Mouse (Mus musculus) gastrocnemius, adult 18-20 months (tissue): Measurements from ENCODE around the gene Gpr176. TPM values are rescaled to one million over a fixed set of nuclear protein-coding genes. Genes with fewer than 3 reads are reported as not detected.

Experiments used
- DNase-seq: peaks from one replicate; pipeline ENCODE4 v3.0.0; 2021; ENCODE audit warnings: low spot score
- microRNA-seq: library from miRNA; unstranded; fragments of <30 nt; microRNA quantifications from one replicate; pipeline ENCODE4 v1.2.0, GENCODE M21; 2021
- total RNA-seq, 2 experiments: library from RNA; stranded (reverse); gene quantifications; 2 replicates each; pipeline ENCODE4 v1.2.3; 2021

Gpr176 gene
- total RNA-seq, 2 experiments from 2014 or later = 0.12 to 0.23 TPM

GRCm38 (mm10) chr2:118245914-118246313 is 127.3 kb downstream of the Gpr176 start:
- DNase-seq = peak; percentile 55

GRCm38 (mm10) chr2:118236196-118236595 is 137.0 kb downstream of the Gpr176 start:
- DNase-seq = no peak

- no peak for DNase-seq
Observed at GRCm38 (mm10) chr2:118235614-118236013, 137.6 kb downstream of the Gpr176 start.

- DNase-seq = no peak
Observed at GRCm38 (mm10) chr2:118230544-118230943, 142.7 kb downstream of the Gpr176 start.

- DNase-seq = no peak
Observed at GRCm38 (mm10) chr2:118228486-118229079, 144.6 kb downstream of the Gpr176 start.

Small RNAs within 50 kb of the gene (microRNA-seq; reads per million reads assigned to microRNA genes)
- gene Gm22800 = not detected

Other genes with a start within 250 kb of the Gpr176 start
- not detected for gene Fsip1, start 116.5 kb downstream of the Gpr176 start, total RNA-seq
- 1 to 10 TPM; 3.8 to 4.3 TPM for gene Eif2ak4, start 15.2 kb upstream of the Gpr176 start, total RNA-seq
- 100 to 1,000 TPM; 131 to 142 TPM for gene Srp14, start 106.3 kb upstream of the Gpr176 start, total RNA-seq
- gene Bmf, start 176.3 kb upstream of the Gpr176 start, total RNA-seq = 1 to 10 TPM; 2.1 to 2.2 TPM
- under 1 TPM; 0.21 to 0.71 TPM for gene Bub1b, start 224.8 kb upstream of the Gpr176 start, total RNA-seq